Mouse (Mus musculus): Measurements from ENCODE around the gene Ccr1l1. TPM values are rescaled to one million over a fixed set of nuclear protein-coding genes. Genes with fewer than 3 reads are reported as not detected.

The Ccr1l1 gene
- polyA plus RNA-seq, 1 experiment from 2014 or later = not detected

GRCm38 (mm10) chr9:123956892-123957291, 21.3 kb downstream of the Ccr1l1 start:
- no peaks in the 10 kb centered on the region for H3K27me3 ChIP-seq
- H3K4me1 ChIP-seq (replicated peaks) = no peaks in the 10 kb centered on the region
- H3K9ac ChIP-seq = no peak overlapping the region
- H3K4me2 ChIP-seq = no peak overlapping the region
- H3K36me3 ChIP-seq = no peaks in the 10 kb centered on the region
- no peak overlapping the region for H3K27ac ChIP-seq
- H3K4me3 ChIP-seq = no peak overlapping the region
- ATAC-seq (replicated peaks; ENCODE audit: insufficient number of reproducible peaks, insufficient read depth, low FRiP score, low read depth) = no peak
- H3K9me3 ChIP-seq (replicated peaks) = no peaks in the 10 kb centered on the region
- 59% methylated on average over 1 of the region's 1 CpGs for WGBS

DNA sequence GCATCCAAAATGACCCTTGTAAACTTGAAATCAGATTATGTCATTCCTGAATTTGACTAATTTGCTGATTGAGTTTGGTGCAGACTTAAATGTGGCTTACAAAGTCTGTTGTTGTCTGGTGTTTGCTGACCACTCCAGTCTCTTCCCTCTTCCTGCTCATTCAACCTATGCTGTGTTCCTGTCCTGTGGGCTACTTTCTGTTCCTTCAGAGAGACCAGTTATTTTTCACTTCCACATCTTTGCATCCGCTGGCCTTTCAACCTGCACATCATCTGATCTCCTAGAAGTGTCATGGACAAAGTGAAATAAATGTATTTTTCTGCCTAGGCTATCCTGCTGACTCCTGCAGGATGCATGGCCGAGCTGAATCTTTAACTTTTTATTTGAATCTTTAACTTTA, 24.7 kb downstream of the Ccr1l1 start:
- no peak for ATAC-seq (replicated peaks; ENCODE audit: insufficient number of reproducible peaks, insufficient read depth, low FRiP score, low read depth)
- H3K9ac ChIP-seq = no peak overlapping the region
- 58% methylated on average over 2 of the region's 2 CpGs for WGBS
- H3K27ac ChIP-seq = no peak overlapping the region
- no peak overlapping the region for H3K4me3 ChIP-seq
- no peaks in the 10 kb centered on the region for H3K27me3 ChIP-seq
- H3K36me3 ChIP-seq = no peaks in the 10 kb centered on the region
- H3K9me3 ChIP-seq (replicated peaks) = no peaks in the 10 kb centered on the region
- H3K4me2 ChIP-seq = no peak overlapping the region
- H3K4me1 ChIP-seq (replicated peaks) = no peaks in the 10 kb centered on the region

GRCm38 (mm10) chr9:123951176-123951575, 27.0 kb downstream of the Ccr1l1 start:
- 78% methylated on average over 1 of the region's 1 CpGs for WGBS
- no peak for ATAC-seq (replicated peaks; ENCODE audit: insufficient number of reproducible peaks, insufficient read depth, low FRiP score, low read depth)

GRCm38 (mm10) chr9:123949432-123949831, 28.8 kb downstream of the Ccr1l1 start:
- H3K27me3 ChIP-seq = no peaks in the 10 kb centered on the region
- H3K4me1 ChIP-seq (replicated peaks) = no peaks in the 10 kb centered on the region
- no peak for ATAC-seq (replicated peaks; ENCODE audit: insufficient number of reproducible peaks, insufficient read depth, low FRiP score, low read depth)
- H3K9me3 ChIP-seq (replicated peaks) = no peaks in the 10 kb centered on the region
- H3K9ac ChIP-seq = no peak overlapping the region
- H3K4me3 ChIP-seq = no peak overlapping the region
- H3K36me3 ChIP-seq = no peaks in the 10 kb centered on the region
- H3K4me2 ChIP-seq = no peak overlapping the region
- H3K27ac ChIP-seq = no peak overlapping the region
- 69% methylated on average over 2 of the region's 2 CpGs for WGBS

More at GRCm38 (mm10) chr9:123951176-123951575, 27.0 kb downstream of the Ccr1l1 start:
- H3K36me3 ChIP-seq = no peaks in the 10 kb centered on the region
- H3K4me3 ChIP-seq = no peak overlapping the region
- no peak overlapping the region for H3K9ac ChIP-seq
- no peak overlapping the region for H3K27ac ChIP-seq
- no peaks in the 10 kb centered on the region for H3K4me1 ChIP-seq (replicated peaks)
- H3K4me2 ChIP-seq = no peak overlapping the region
- no peaks in the 10 kb centered on the region for H3K27me3 ChIP-seq
- no peaks in the 10 kb centered on the region for H3K9me3 ChIP-seq (replicated peaks)

- Histone ChIP-seq H3K9me3 (replicated peaks) (no peaks in the 10 kb centered on the region), H3K9ac (no peak overlapping the region), H3K4me1 (replicated peaks) (no peaks in the 10 kb centered on the region), H3K27ac (no peak overlapping the region), H3K4me3 (no peak overlapping the region), H3K4me2 (no peak overlapping the region), H3K36me3 (no peaks in the 10 kb centered on the region), H3K27me3 (no peaks in the 10 kb centered on the region)
- 59% methylated on average over 1 of the region's 1 CpGs for WGBS
- ATAC-seq (replicated peaks; ENCODE audit: insufficient number of reproducible peaks, insufficient read depth, low FRiP score, low read depth) = no peak
These were observed 30.4 kb downstream of the Ccr1l1 start for GRCm38 (mm10) chr9:123947815-123948214.

DNA sequence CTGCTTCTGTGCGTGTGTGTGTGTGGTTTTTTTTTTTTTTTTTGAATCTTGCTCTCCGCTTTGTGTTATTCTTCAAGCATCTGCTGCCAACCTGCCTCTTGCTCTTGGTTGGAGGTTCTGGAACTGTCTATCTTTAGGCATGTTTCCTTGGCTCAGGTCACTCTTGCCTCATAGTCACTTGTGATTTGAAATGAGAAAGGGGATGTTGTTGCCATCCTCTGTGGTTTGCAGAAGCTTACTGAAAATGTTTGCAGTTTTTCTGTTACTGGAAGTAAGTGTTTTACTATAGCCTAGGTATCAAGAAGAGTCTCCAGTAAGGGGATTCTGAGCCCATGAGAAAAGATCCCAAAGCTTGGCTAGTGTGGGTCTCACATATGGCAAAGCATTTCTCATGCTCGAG, 36.2 kb downstream of the Ccr1l1 start:
- no peak overlapping the region for H3K9ac ChIP-seq
- ATAC-seq (replicated peaks; ENCODE audit: insufficient number of reproducible peaks, insufficient read depth, low FRiP score, low read depth) = no peak
- no peaks in the 10 kb centered on the region for H3K4me1 ChIP-seq (replicated peaks)
- no peaks in the 10 kb centered on the region for H3K9me3 ChIP-seq (replicated peaks)
- H3K27me3 ChIP-seq = no peaks in the 10 kb centered on the region
- 72% methylated on average over 3 of the region's 3 CpGs for WGBS
- no peak overlapping the region for H3K27ac ChIP-seq
- no peak overlapping the region for H3K4me3 ChIP-seq
- H3K4me2 ChIP-seq = no peak overlapping the region
- H3K36me3 ChIP-seq = no peaks in the 10 kb centered on the region

GRCm38 (mm10) chr9:123941316-123941715, 36.9 kb downstream of the Ccr1l1 start:
- WGBS = 45% methylated on average over 2 of the region's 2 CpGs
- H3K9me3 ChIP-seq (replicated peaks) = no peaks in the 10 kb centered on the region
- no peak overlapping the region for H3K4me3 ChIP-seq
- no peaks in the 10 kb centered on the region for H3K4me1 ChIP-seq (replicated peaks)
- H3K27ac ChIP-seq = 0 out of 2 replicates have a peak overlapping the region, but pooled peaks have one; percentile 6
- H3K27me3 ChIP-seq = no peaks in the 10 kb centered on the region
- H3K36me3 ChIP-seq = no peaks in the 10 kb centered on the region
- H3K9ac ChIP-seq = no peak overlapping the region
- H3K4me2 ChIP-seq = no peak overlapping the region
- ATAC-seq (replicated peaks; ENCODE audit: insufficient number of reproducible peaks, insufficient read depth, low FRiP score, low read depth) = 0 out of 2 replicates have a peak, but pooled peaks have one; percentile 7

DNA sequence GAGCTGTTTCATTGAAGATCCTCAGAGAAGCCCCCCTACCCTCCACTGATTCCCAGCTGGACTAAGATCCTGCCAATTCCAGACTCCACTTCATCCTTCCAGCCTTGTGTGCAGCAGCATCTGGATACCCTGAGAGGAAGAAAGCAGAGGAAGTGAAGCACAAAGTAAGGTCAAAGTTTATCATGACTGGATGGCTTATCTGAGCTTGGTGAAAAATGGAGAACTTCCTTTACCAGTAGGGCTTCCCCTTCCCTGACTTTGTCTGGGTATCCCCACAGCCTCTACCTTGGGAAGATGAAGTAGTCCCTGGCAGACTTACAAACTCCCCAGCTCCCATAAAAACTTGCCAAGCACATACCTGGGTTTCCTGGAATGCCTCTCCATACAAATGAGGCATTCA, 37.6 kb downstream of the Ccr1l1 start:
- Histone ChIP-seq H3K9ac (no peak overlapping the region), H3K36me3 (no peaks in the 10 kb centered on the region), H3K4me3 (no peak overlapping the region), H3K27me3 (no peaks in the 10 kb centered on the region), H3K4me2 (no peak overlapping the region), H3K4me1 (replicated peaks) (no peaks in the 10 kb centered on the region), H3K9me3 (replicated peaks) (no peaks in the 10 kb centered on the region), H3K27ac (0 out of 2 replicates have a peak overlapping the region, but pooled peaks have one; percentile 6)
- no peak; the same call in 1 of the 2 replicates for ATAC-seq (replicated peaks; ENCODE audit: insufficient number of reproducible peaks, insufficient read depth, low FRiP score, low read depth)

- no peak for ATAC-seq (replicated peaks; ENCODE audit: insufficient number of reproducible peaks, insufficient read depth, low FRiP score, low read depth)
- H3K27ac ChIP-seq = no peak overlapping the region
- no peaks in the 10 kb centered on the region for H3K4me1 ChIP-seq (replicated peaks)
- H3K9me3 ChIP-seq (replicated peaks) = no peaks in the 10 kb centered on the region
- H3K9ac ChIP-seq = no peak overlapping the region
- no peak overlapping the region for H3K4me2 ChIP-seq
- 53% methylated on average over 1 of the region's 1 CpGs for WGBS
- H3K4me3 ChIP-seq = no peak overlapping the region
- H3K36me3 ChIP-seq = no peaks in the 10 kb centered on the region
- H3K27me3 ChIP-seq = no peaks in the 10 kb centered on the region
These were observed 38.0 kb downstream of the Ccr1l1 start for GRCm38 (mm10) chr9:123940168-123940567.

DNA sequence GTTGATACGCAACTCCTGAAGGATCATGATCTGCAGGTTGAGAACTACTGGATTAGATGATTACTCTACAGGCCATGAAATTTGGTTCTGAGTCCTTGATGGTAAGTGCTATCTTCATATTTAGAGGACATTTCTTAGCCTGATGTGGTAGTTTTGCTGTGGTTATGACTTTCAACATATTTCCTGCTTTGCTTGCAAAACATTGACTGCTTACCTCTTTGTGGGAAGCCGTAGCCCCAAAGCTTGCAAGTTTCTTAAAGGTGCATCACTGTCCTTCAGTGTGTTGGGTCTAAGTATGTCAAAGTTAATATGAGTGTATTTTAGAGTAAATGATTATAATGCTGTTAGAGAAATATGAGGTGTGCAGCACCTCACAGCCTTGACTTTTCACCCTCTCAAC, 40.2 kb downstream of the Ccr1l1 start:
- no peak overlapping the region for H3K27ac ChIP-seq
- WGBS = 84% methylated on average over 2 of the region's 2 CpGs
- H3K4me2 ChIP-seq = no peak overlapping the region
- H3K27me3 ChIP-seq = no peaks in the 10 kb centered on the region
- no peaks in the 10 kb centered on the region for H3K36me3 ChIP-seq
- H3K9ac ChIP-seq = no peak overlapping the region
- no peaks in the 10 kb centered on the region for H3K9me3 ChIP-seq (replicated peaks)
- H3K4me3 ChIP-seq = no peak overlapping the region
- no peaks in the 10 kb centered on the region for H3K4me1 ChIP-seq (replicated peaks)
- no peak for ATAC-seq (replicated peaks; ENCODE audit: insufficient number of reproducible peaks, insufficient read depth, low FRiP score, low read depth)

- Histone ChIP-seq H3K9ac (no peak overlapping the region), H3K4me3 (no peak overlapping the region), H3K36me3 (no peaks in the 10 kb centered on the region), H3K4me2 (no peak overlapping the region), H3K4me1 (replicated peaks) (no peaks in the 10 kb centered on the region), H3K27ac (no peak overlapping the region), H3K9me3 (replicated peaks) (no peaks in the 10 kb centered on the region), H3K27me3 (no peaks in the 10 kb centered on the region)
- WGBS = 77% methylated on average over 9 of the region's 9 CpGs
- no peak for ATAC-seq (replicated peaks; ENCODE audit: insufficient number of reproducible peaks, insufficient read depth, low FRiP score, low read depth)
These were observed 41.5 kb downstream of the Ccr1l1 start for GRCm38 (mm10) chr9:123936604-123937280.

GRCm38 (mm10) chr9:123935776-123936175, 42.4 kb downstream of the Ccr1l1 start:
- no peak overlapping the region for H3K27ac ChIP-seq
- H3K4me1 ChIP-seq (replicated peaks) = no peaks in the 10 kb centered on the region
- H3K4me3 ChIP-seq = no peak overlapping the region
- no peak for ATAC-seq (replicated peaks; ENCODE audit: insufficient number of reproducible peaks, insufficient read depth, low FRiP score, low read depth)
- H3K4me2 ChIP-seq = no peak overlapping the region
- WGBS = 86% methylated on average over 5 of the region's 5 CpGs
- H3K36me3 ChIP-seq = no peaks in the 10 kb centered on the region
- no peaks in the 10 kb centered on the region for H3K9me3 ChIP-seq (replicated peaks)
- H3K9ac ChIP-seq = no peak overlapping the region
- no peaks in the 10 kb centered on the region for H3K27me3 ChIP-seq

Data from heart, embryonic 15.5 days (tissue).